Mouse (Mus musculus) cortical plate, adult 2 months (tissue): Measurements from ENCODE around the gene Gm29797.

ENCODE experiments used
- CTCF ChIP-seq: fragments of 200-500 bp; IDR thresholded peaks from 2 replicates; pipeline ENCODE4 v1.5.1; 2011; ENCODE audit warnings: mild to moderate bottlenecking, control low read depth, low read length; ENCODE audit not compliant: insufficient read depth; ENCODE audit errors: extremely low read depth
- POLR2A ChIP-seq: fragments of 200-500 bp; IDR thresholded peaks from 2 replicates; pipeline ENCODE4 v1.6.1; 2011; ENCODE audit warnings: mild to moderate bottlenecking, low read length, control low read depth; ENCODE audit not compliant: insufficient read depth; ENCODE audit errors: extremely low read depth

DNA sequence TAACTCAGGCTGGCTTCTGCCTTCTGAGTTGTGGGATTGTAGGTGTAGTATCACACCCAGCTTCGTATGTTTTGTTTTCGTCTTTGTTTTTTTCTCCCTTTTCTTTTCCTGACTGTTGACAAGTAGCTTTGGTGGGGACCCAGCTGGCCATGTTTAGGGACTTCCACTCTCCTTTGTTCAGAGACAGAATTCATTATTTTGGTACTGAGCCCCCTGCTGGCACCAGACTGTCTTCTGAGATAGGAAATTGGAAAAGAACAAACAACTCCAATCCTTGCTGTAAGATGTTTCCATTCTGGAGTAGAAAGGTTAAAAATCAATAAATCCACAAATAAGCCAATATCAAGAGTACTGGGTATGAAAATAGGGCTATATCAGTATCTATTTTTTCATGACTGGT, 19.6 kb downstream of the Gm29797 start:
- no peak for TF ChIP-seq POLR2A
- TF ChIP-seq CTCF = no peak
